Mouse (Mus musculus) heart, postnatal 4 days (tissue): ENCODE data around the gene Coro6. TPM values are rescaled to one million over a fixed set of nuclear protein-coding genes. Genes with fewer than 3 reads are reported as not detected.

Experiments
- DNase-seq: peaks from one replicate; pipeline ENCODE4 v3.0.0; 2021
- total RNA-seq, 2 experiments: library from RNA; stranded (reverse); gene quantifications; 2 replicates each; pipeline ENCODE4 v1.2.3; 2021

The Coro6 gene
- total RNA-seq, 2 experiments from 2014 or later = 190 to 194 TPM

- peak; percentile 36 for DNase-seq
Measured at GRCm38 (mm10) chr11:77513811-77514170, 51.6 kb downstream of the Coro6 start.

GRCm38 (mm10) chr11:77514281-77514831 lies 52.1 kb downstream of the Coro6 start:
- peak; percentile 49 for DNase-seq

GRCm38 (mm10) chr11:77514832-77515636 lies 52.8 kb downstream of the Coro6 start, which contains the start of gene Abhd15:
TSS of gene Abhd15 (plus strand) at chr11:77515121.
- peak; percentile 85 for DNase-seq

- no peak for DNase-seq
Measured at GRCm38 (mm10) chr11:77515637-77516552, 53.7 kb downstream of the Coro6 start, which contains the start of gene Trp53i13. TSS of gene Trp53i13 (minus strand) at chr11:77515980.

GRCm38 (mm10) chr11:77516553-77517425 lies 54.6 kb downstream of the Coro6 start:
- no peak for DNase-seq

- no peak for DNase-seq
Measured at GRCm38 (mm10) chr11:77518051-77518798, 56.0 kb downstream of the Coro6 start.

GRCm38 (mm10) chr11:77519043-77519442 lies 56.8 kb downstream of the Coro6 start, which contains the start of gene Gm10392:
TSS of gene Gm10392 (minus strand) at chr11:77519198.
- peak; percentile 17 for DNase-seq

Other genes with a start within 250 kb of the Coro6 start
- 10 to 100 TPM; 92.1 to 98.9 TPM for gene Ssh2, start 246.1 kb upstream of the Coro6 start, total RNA-seq
- 10 to 100 TPM; 17.3 to 17.4 TPM for gene Ankrd13b, start 27.3 kb downstream of the Coro6 start, total RNA-seq
- gene Git1, start 31.2 kb downstream of the Coro6 start, total RNA-seq = 10 to 100 TPM; 76.8 to 81.0 TPM
- 1 to 10 TPM; 1.4 to 1.5 TPM for gene Abhd15, start 52.7 kb downstream of the Coro6 start, total RNA-seq
- 10 to 100 TPM; 12.0 to 13.7 TPM for gene Trp53i13, start 53.6 kb downstream of the Coro6 start, total RNA-seq
- gene Gm10392, start 56.8 kb downstream of the Coro6 start, total RNA-seq = not detected
- 10 to 100 TPM; 62.0 to 62.8 TPM for gene Taok1, start 145.4 kb downstream of the Coro6 start, total RNA-seq
- 10 to 100 TPM; 61.0 to 62.2 TPM for gene Nufip2, start 223.7 kb downstream of the Coro6 start, total RNA-seq